Mouse (Mus musculus): ENCODE results near the gene Olfr313. TPM values are rescaled to one million over a fixed set of nuclear protein-coding genes. Genes with fewer than 3 reads are reported as not detected.
A peak's percentile ranks its signal among the peaks of the same experiment; 100 is the strongest.
"Not testable (repeated sequence)": the region's sequence is repeated elsewhere in the genome, so short reads cannot be mapped to it uniquely, and the experiment has no call there.

Gene Olfr313
- polyA plus RNA-seq, 1 experiment from 2014 or later, result not detected

GRCm38 (mm10) chr11:58803871-58804270, 10.9 kb upstream of the Olfr313 start:
- H3K27me3 ChIP-seq (ENCODE audit: insufficient read depth, poor library complexity, severe bottlenecking), result no peaks in the 10 kb centered on the region
- DNase-seq (ENCODE audit: low spot score), result no peak

GRCm38 (mm10) chr11:58804393-58804792, 10.4 kb upstream of the Olfr313 start:
- H3K27ac ChIP-seq, result no peak overlapping the region
- no peaks in the 10 kb centered on the region for H3K27me3 ChIP-seq (ENCODE audit: insufficient read depth, poor library complexity, severe bottlenecking)
- no peak for DNase-seq (ENCODE audit: low spot score)
- no peak overlapping the region for H3K4me3 ChIP-seq
- no peaks in the 10 kb centered on the region for H3K9me3 ChIP-seq
- 68% methylated on average over 2 of the region's 2 CpGs for WGBS
- H3K4me1 ChIP-seq, result peaks cover 14% of the 10 kb centered on the region
- H3K36me3 ChIP-seq, result no peaks in the 10 kb centered on the region

More at GRCm38 (mm10) chr11:58803871-58804270, 10.9 kb upstream of the Olfr313 start:
- Histone ChIP-seq H3K27ac (no peak overlapping the region), H3K4me3 (no peak overlapping the region), H3K36me3 (no peaks in the 10 kb centered on the region), H3K4me1 (peaks cover 14% of the 10 kb centered on the region), H3K9me3 (no peaks in the 10 kb centered on the region)
- 67% methylated on average over 4 of the region's 4 CpGs for WGBS

GRCm38 (mm10) chr11:58812001-58812400, 2.8 kb upstream of the Olfr313 start:
- H3K4me1 ChIP-seq, result no peaks in the 10 kb centered on the region
- H3K27ac ChIP-seq, result no peak overlapping the region
- H3K9me3 ChIP-seq, result no peaks in the 10 kb centered on the region
- 8% methylated on average over 1 of the region's 1 CpGs for WGBS
- H3K27me3 ChIP-seq (ENCODE audit: insufficient read depth, poor library complexity, severe bottlenecking), result no peaks in the 10 kb centered on the region
- DNase-seq (ENCODE audit: low spot score), result no peak
- no peak overlapping the region for H3K4me3 ChIP-seq
- no peaks in the 10 kb centered on the region for H3K36me3 ChIP-seq

GRCm38 (mm10) chr11:58815676-58816075, 876 bp downstream of the Olfr313 start:
- no peak overlapping the region for H3K4me3 ChIP-seq
- H3K27ac ChIP-seq, result no peak overlapping the region
- H3K4me1 ChIP-seq, result no peaks in the 10 kb centered on the region
- no peaks in the 10 kb centered on the region for H3K9me3 ChIP-seq
- no peaks in the 10 kb centered on the region for H3K36me3 ChIP-seq
- DNase-seq (ENCODE audit: low spot score), result no peak
- no peaks in the 10 kb centered on the region for H3K27me3 ChIP-seq (ENCODE audit: insufficient read depth, poor library complexity, severe bottlenecking)
- WGBS, result 78% methylated on average over 1 of the region's 1 CpGs

- H3K4me3 ChIP-seq; H3K9me3 ChIP-seq; H3K4me1 ChIP-seq; H3K27ac ChIP-seq; H3K27me3 ChIP-seq (ENCODE audit: insufficient read depth, poor library complexity, severe bottlenecking); H3K36me3 ChIP-seq; DNase-seq (ENCODE audit: low spot score): not testable (repeated sequence)
Measured at GRCm38 (mm10) chr11:58828937-58829336, 14.1 kb downstream of the Olfr313 start, which contains the start of gene Olfr312. TSS of gene Olfr312 (plus strand) at chr11:58829237.

- H3K27ac ChIP-seq, result no peak overlapping the region
- no peaks in the 10 kb centered on the region for H3K36me3 ChIP-seq
- no peaks in the 10 kb centered on the region for H3K9me3 ChIP-seq
- 79% methylated on average over 3 of the region's 3 CpGs for WGBS
- H3K27me3 ChIP-seq (ENCODE audit: insufficient read depth, poor library complexity, severe bottlenecking), result no peaks in the 10 kb centered on the region
- DNase-seq (ENCODE audit: low spot score), result no peak
- no peaks in the 10 kb centered on the region for H3K4me1 ChIP-seq
- no peak overlapping the region for H3K4me3 ChIP-seq
Measured at GRCm38 (mm10) chr11:58829764-58830163, 15.0 kb downstream of the Olfr313 start.

- H3K27ac ChIP-seq; H3K27me3 ChIP-seq (ENCODE audit: insufficient read depth, poor library complexity, severe bottlenecking); H3K9me3 ChIP-seq; H3K4me1 ChIP-seq; H3K4me3 ChIP-seq; DNase-seq (ENCODE audit: low spot score); H3K36me3 ChIP-seq: not testable (repeated sequence)
- WGBS, result 76% methylated on average over 3 of the region's 3 CpGs
Measured at GRCm38 (mm10) chr11:58832541-58832940, 17.7 kb downstream of the Olfr313 start.

GRCm38 (mm10) chr11:58838951-58839350, 24.2 kb downstream of the Olfr313 start, which contains the start of gene Olfr311:
TSS of gene Olfr311 (plus strand) at chr11:58839251.
- H3K9me3 ChIP-seq; DNase-seq (ENCODE audit: low spot score); H3K27ac ChIP-seq; H3K36me3 ChIP-seq; H3K4me1 ChIP-seq; H3K4me3 ChIP-seq; H3K27me3 ChIP-seq (ENCODE audit: insufficient read depth, poor library complexity, severe bottlenecking): not testable (repeated sequence)

- H3K4me3 ChIP-seq, result peak within 1 kb of the TSS; percentile 81
- WGBS, result under 1% methylated on average over 24 of the region's 24 CpGs
- H3K36me3 ChIP-seq, result peaks cover 32% of the 10 kb centered on the region
- no peaks in the 10 kb centered on the region for H3K9me3 ChIP-seq
- peak; percentile 94 for DNase-seq (ENCODE audit: low spot score)
- peak within 1 kb of the TSS; percentile 87 for H3K27ac ChIP-seq
- peaks cover 9% of the 10 kb centered on the region for H3K4me1 ChIP-seq
- H3K27me3 ChIP-seq (ENCODE audit: insufficient read depth, poor library complexity, severe bottlenecking), result no peaks in the 10 kb centered on the region
Measured at GRCm38 (mm10) chr11:58846919-58847461, 32.2 kb downstream of the Olfr313 start, which contains the start of gene Gm12258. TSS of gene Gm12258 (plus strand) at chr11:58847158.

GRCm38 (mm10) chr11:58847636-58848035, 32.8 kb downstream of the Olfr313 start:
- peak overlapping the region; percentile 87 for H3K27ac ChIP-seq
- H3K36me3 ChIP-seq, result peaks cover 38% of the 10 kb centered on the region
- DNase-seq (ENCODE audit: low spot score), result peak; percentile 53
- no peaks in the 10 kb centered on the region for H3K9me3 ChIP-seq
- WGBS, result 50% methylated on average over 9 of the region's 9 CpGs
- H3K27me3 ChIP-seq (ENCODE audit: insufficient read depth, poor library complexity, severe bottlenecking), result no peaks in the 10 kb centered on the region
- peak overlapping the region; percentile 81 for H3K4me3 ChIP-seq
- H3K4me1 ChIP-seq, result peaks cover 9% of the 10 kb centered on the region

GRCm38 (mm10) chr11:58849731-58850130, 34.9 kb downstream of the Olfr313 start:
- 63% methylated on average over 2 of the region's 2 CpGs for WGBS
- peak; percentile 38 for DNase-seq (ENCODE audit: low spot score)
- H3K4me3 ChIP-seq, result no peak overlapping the region
- no peaks in the 10 kb centered on the region for H3K9me3 ChIP-seq
- peaks cover 9% of the 10 kb centered on the region for H3K4me1 ChIP-seq
- no peak overlapping the region for H3K27ac ChIP-seq
- H3K27me3 ChIP-seq (ENCODE audit: insufficient read depth, poor library complexity, severe bottlenecking), result no peaks in the 10 kb centered on the region
- peaks cover 49% of the 10 kb centered on the region for H3K36me3 ChIP-seq

GRCm38 (mm10) chr11:58860744-58861143, 45.9 kb downstream of the Olfr313 start:
- Histone ChIP-seq H3K4me1 (no peaks in the 10 kb centered on the region), H3K9me3 (peaks cover 17% of the 10 kb centered on the region), H3K36me3 (peaks cover 54% of the 10 kb centered on the region), H3K27me3 (ENCODE audit: insufficient read depth, poor library complexity, severe bottlenecking) (no peaks in the 10 kb centered on the region), H3K27ac (no peak overlapping the region), H3K4me3 (no peak overlapping the region)
- no peak for DNase-seq (ENCODE audit: low spot score)
- WGBS, result 90% methylated on average over 8 of the region's 8 CpGs

- Histone ChIP-seq H3K4me3 (peak within 1 kb of the TSS; percentile 91), H3K36me3 (peaks cover 22% of the 10 kb centered on the region), H3K27me3 (ENCODE audit: insufficient read depth, poor library complexity, severe bottlenecking) (no peaks in the 10 kb centered on the region), H3K27ac (peak within 1 kb of the TSS; percentile 93), H3K9me3 (no peaks in the 10 kb centered on the region), H3K4me1 (peaks cover 12% of the 10 kb centered on the region)
- WGBS, result 6% methylated on average over 37 of the region's 37 CpGs
- DNase-seq (ENCODE audit: low spot score), result peak; percentile 94
Measured at GRCm38 (mm10) chr11:58867039-58867953, 52.5 kb downstream of the Olfr313 start, which contains the start of gene 2810021J22Rik. TSS of gene 2810021J22Rik (plus strand) at chr11:58867216.

Data from heart, embryonic 10.5 days (tissue).